Mouse (Mus musculus) embryonic facial prominence, embryonic 10.5 days (tissue): ENCODE results near the gene Fnbp4. TPM values are rescaled to one million over a fixed set of nuclear protein-coding genes. Genes with fewer than 3 reads are reported as not detected.

Experiments used
- polyA plus RNA-seq: library from polyadenylated mRNA; unstranded; fragments of >200 nt; fragmentation: Nextera tagmentation; extraction: Ambion mirVana; gene quantifications from 2 replicates; pipeline ENCODE4 v1.2.1, GENCODE M21; 2016

Gene Fnbp4
- polyA plus RNA-seq, 1 experiment from 2014 or later = 121 TPM

Other genes starting within 250 kb of the Fnbp4 start
- 2.4 and 2.7 TPM in 2 replicates for gene Ptprj, start 164.7 kb upstream of the Fnbp4 start, polyA plus RNA-seq
- gene Nup160, start 68.2 kb upstream of the Fnbp4 start, polyA plus RNA-seq = 71.3 and 73.0 TPM in 2 replicates
- gene Agbl2, start 37.4 kb downstream of the Fnbp4 start, polyA plus RNA-seq = 0.60 and 0.88 TPM in 2 replicates
- gene Mtch2, start 101.8 kb downstream of the Fnbp4 start, polyA plus RNA-seq = 248 and 251 TPM in 2 replicates
- gene C1qtnf4, start 140.5 kb downstream of the Fnbp4 start, polyA plus RNA-seq = 2.8 and 4.9 TPM in 2 replicates
- 58.1 and 59.4 TPM in 2 replicates for gene Kbtbd4, start 159.4 kb downstream of the Fnbp4 start, polyA plus RNA-seq
- 201 and 206 TPM in 2 replicates for gene Ndufs3, start 159.5 kb downstream of the Fnbp4 start, polyA plus RNA-seq
- gene Celf1, start 195.0 kb downstream of the Fnbp4 start, polyA plus RNA-seq = 139 and 145 TPM in 2 replicates